Mouse (Mus musculus): ENCODE data around the gene Pdzrn3. TPM values are rescaled to one million over a fixed set of nuclear protein-coding genes. Genes with fewer than 3 reads are reported as not detected.

Pdzrn3 gene
- total and polyA plus RNA-seq, 3 experiments = 0.08 TPM; not detected in 2

- H3K4me3 ChIP-seq (ENCODE audit: control insufficient read depth in 1 of 2, insufficient read depth in 1 of 2, low read depth in 2 of 2, low read length in 2 of 2) = no peak overlapping the region
- H3K36me3 ChIP-seq (ENCODE audit: control insufficient read depth in 1 of 2, insufficient read depth in 2 of 2, low read length in 2 of 2) = no peaks in the 10 kb centered on the region
- peaks cover 0 to 1% of the 10 kb centered on the region in 2 experiments; a peak in 3 of 4 replicates for H3K27me3 ChIP-seq (ENCODE audit: control insufficient read depth in 1 of 2, insufficient read depth in 2 of 2, low read length in 2 of 2)
- H3K27ac ChIP-seq (ENCODE audit: control insufficient read depth, low read depth, low read length) = no peak overlapping the region
- TF ChIP-seq MYB (IDR thresholded peaks at IDR 0.05; ENCODE audit: low read depth, low read length) (no peak), KAT2A (conservative IDR thresholded peaks at IDR 0.05; ENCODE audit: low read depth, low read length) (no peak), NRF1 (IDR thresholded peaks at IDR 0.05; ENCODE audit: insufficient read depth, low read depth, low read length, poor library complexity, severe bottlenecking) (no peak), POLR2A (IDR thresholded peaks at IDR 0.05; ENCODE audit: control insufficient read depth in 1 of 2, insufficient read depth in 1 of 2, low read depth in 1 of 2, low read length in 2 of 2, poor library complexity in 1 of 2) (no peak), TBP (IDR thresholded peaks at IDR 0.05; ENCODE audit: low read depth, low read length) (no peak), GABPA (IDR thresholded peaks at IDR 0.05; ENCODE audit: low read depth, low read length) (no peak), HCFC1 (IDR thresholded peaks at IDR 0.05; ENCODE audit: low read depth, low read length) (no peak), TAL1 (IDR thresholded peaks at IDR 0.05; ENCODE audit: low read length) (no peak), UBTF (IDR thresholded peaks at IDR 0.05; ENCODE audit: borderline replicate concordance, insufficient read depth, low read depth, low read length) (no peak), CTCF (IDR thresholded peaks at IDR 0.05 in 2 of 3, conservative IDR thresholded peaks at IDR 0.05 in 1 of 3; ENCODE audit: control insufficient read depth in 1 of 3, insufficient read depth in 1 of 3, low read depth in 2 of 3, low read length in 3 of 3, poor library complexity in 1 of 3, severe bottlenecking in 1 of 3) (no peak), ZMIZ1 (IDR thresholded peaks at IDR 0.05; ENCODE audit: low read depth, low read length) (no peak)
- H3K79me2 ChIP-seq (ENCODE audit: control insufficient read depth, insufficient read depth, low read length, poor library complexity) = no peaks in the 10 kb centered on the region
- DNase-seq (ENCODE audit: low read depth, low spot score) = no peak
- no peak overlapping the region for H3K9ac ChIP-seq (ENCODE audit: control insufficient read depth, low read depth, low read length, poor library complexity, severe bottlenecking)
- no peaks in the 10 kb centered on the region for H3K9me3 ChIP-seq (replicated peaks; ENCODE audit: insufficient read depth, low read length)
- no peaks in the 10 kb centered on the region for H3K4me1 ChIP-seq (ENCODE audit: control insufficient read depth in 1 of 2, insufficient read depth in 2 of 2, low read length in 2 of 2)
Observed at GRCm38 (mm10) chr6:101251160-101251559, 126.5 kb downstream of the Pdzrn3 start.

DNA sequence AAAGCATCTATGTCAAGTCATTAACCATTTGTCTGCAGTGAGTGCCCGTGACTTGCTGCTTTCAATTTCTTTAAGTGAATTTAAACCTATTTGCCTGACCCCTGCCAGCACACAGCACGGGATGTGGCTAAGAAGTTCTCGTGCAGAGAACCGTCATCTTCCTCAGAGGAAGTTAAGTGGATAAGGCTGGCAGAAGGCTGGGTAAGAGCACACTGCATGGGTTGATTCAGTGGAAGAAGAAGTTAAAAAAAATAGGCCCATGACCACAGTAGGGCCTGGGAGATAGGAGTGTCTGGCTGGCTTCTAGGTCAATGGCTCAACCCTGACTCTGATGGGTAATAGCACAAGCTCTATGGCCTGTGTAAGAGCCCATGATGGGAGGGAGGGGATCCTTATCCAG is 131.6 kb downstream of the Pdzrn3 start:
- H3K36me3 ChIP-seq (ENCODE audit: control insufficient read depth in 1 of 2, insufficient read depth in 2 of 2, low read length in 2 of 2) = no peaks in the 10 kb centered on the region

More for the DNA sequence above, 131.6 kb downstream of the Pdzrn3 start:
- DNase-seq (ENCODE audit: low read depth, low spot score) = no peak
- no peaks in the 10 kb centered on the region for H3K79me2 ChIP-seq (ENCODE audit: control insufficient read depth, insufficient read depth, low read length, poor library complexity)
- no peaks in the 10 kb centered on the region for H3K9me3 ChIP-seq (replicated peaks; ENCODE audit: insufficient read depth, low read length)
- H3K27ac ChIP-seq (ENCODE audit: control insufficient read depth, low read depth, low read length) = no peak overlapping the region
- no peak for TF ChIP-seq MEF2A (IDR thresholded peaks at IDR 0.05; ENCODE audit: extremely low read depth, insufficient replicate concordance, low read depth, low read length, poor library complexity, severe bottlenecking)
- TF ChIP-seq RAD21 (IDR thresholded peaks at IDR 0.05; ENCODE audit: low read depth, low read length) = no peak
- TF ChIP-seq USF2 (IDR thresholded peaks at IDR 0.05; ENCODE audit: borderline replicate concordance in 1 of 2, insufficient read depth in 1 of 2, low read depth in 1 of 2, low read length in 2 of 2) = no peak
- TF ChIP-seq TBP (IDR thresholded peaks at IDR 0.05; ENCODE audit: low read depth, low read length) = no peak
- no peak for TF ChIP-seq E2F4 (IDR thresholded peaks at IDR 0.05; ENCODE audit: borderline replicate concordance, low read depth, low read length)
- TF ChIP-seq GABPA (IDR thresholded peaks at IDR 0.05; ENCODE audit: low read depth, low read length) = no peak
- no peak for TF ChIP-seq ETS1 (IDR thresholded peaks at IDR 0.05; ENCODE audit: low read depth, low read length)
- TF ChIP-seq RCOR1 (IDR thresholded peaks at IDR 0.05; ENCODE audit: low read depth, low read length) = no peak
- TF ChIP-seq USF1 (IDR thresholded peaks at IDR 0.05; ENCODE audit: low read depth, low read length) = no peak
- no peak for TF ChIP-seq BHLHE40 (IDR thresholded peaks at IDR 0.05; ENCODE audit: borderline replicate concordance, low read depth, low read length)
- TF ChIP-seq MYB (IDR thresholded peaks at IDR 0.05; ENCODE audit: low read depth, low read length) = no peak
- TF ChIP-seq CTCF (IDR thresholded peaks at IDR 0.05 in 2 of 3, conservative IDR thresholded peaks at IDR 0.05 in 1 of 3; ENCODE audit: control insufficient read depth in 1 of 3, insufficient read depth in 1 of 3, low read depth in 2 of 3, low read length in 3 of 3, poor library complexity in 1 of 3, severe bottlenecking in 1 of 3) = no peak
- no peak for TF ChIP-seq ZMIZ1 (IDR thresholded peaks at IDR 0.05; ENCODE audit: low read depth, low read length)
- no peak for TF ChIP-seq MXI1 (IDR thresholded peaks at IDR 0.05; ENCODE audit: low read depth, low read length)
- H3K4me3 ChIP-seq (ENCODE audit: control insufficient read depth in 1 of 2, insufficient read depth in 1 of 2, low read depth in 2 of 2, low read length in 2 of 2) = no peak overlapping the region
- H3K4me1 ChIP-seq (ENCODE audit: control insufficient read depth in 1 of 2, insufficient read depth in 2 of 2, low read length in 2 of 2) = no peaks in the 10 kb centered on the region
- H3K27me3 ChIP-seq (ENCODE audit: control insufficient read depth in 1 of 2, insufficient read depth in 2 of 2, low read length in 2 of 2) = peaks cover 0 to 2% of the 10 kb centered on the region in 2 experiments; a peak in 1 of 4 replicates
- H3K9ac ChIP-seq (ENCODE audit: control insufficient read depth, low read depth, low read length, poor library complexity, severe bottlenecking) = no peak overlapping the region
